Mouse (Mus musculus) heart, postnatal 4 days (tissue): ENCODE data around the gene Col26a1. TPM values are rescaled to one million over a fixed set of nuclear protein-coding genes. Genes with fewer than 3 reads are reported as not detected.
A peak's percentile ranks its signal among the peaks of the same experiment; 100 is the strongest.

Experiments used
- DNase-seq: peaks from one replicate; pipeline ENCODE4 v3.0.0; 2021
- total RNA-seq, 2 experiments: library from RNA; stranded (reverse); gene quantifications; 2 replicates each; pipeline ENCODE4 v1.2.3; 2021

Col26a1 gene
- total RNA-seq, 2 experiments from 2014 or later, result 10.7 to 11.4 TPM

GRCm38 (mm10) chr5:136881380-136882009, 1.5 kb downstream of the Col26a1 start:
- peak; percentile 90 for DNase-seq

- DNase-seq, result no peak
Measured at GRCm38 (mm10) chr5:136880101-136880500, 2.9 kb downstream of the Col26a1 start.

DNA sequence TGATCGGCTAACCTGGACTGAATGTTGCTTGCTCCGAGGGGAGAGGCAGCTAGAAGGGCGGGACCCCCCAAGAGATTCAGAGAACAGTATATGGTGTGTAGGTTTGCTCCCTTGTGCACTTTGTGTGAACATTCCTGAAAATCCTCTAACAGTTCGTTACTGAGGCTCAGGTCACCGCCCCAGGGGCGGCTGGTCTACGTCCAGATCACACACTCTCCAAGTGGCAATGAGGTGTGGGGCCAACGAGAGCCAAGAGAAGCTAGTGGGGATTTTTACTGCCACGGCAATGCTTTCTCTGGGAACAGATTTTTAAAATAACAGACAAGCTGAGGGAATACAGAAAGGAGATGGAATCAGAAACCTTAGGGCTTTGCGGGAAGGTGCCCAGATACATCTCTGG, 8.7 kb downstream of the Col26a1 start:
- DNase-seq, result no peak

GRCm38 (mm10) chr5:136872417-136872816, 10.6 kb downstream of the Col26a1 start:
- DNase-seq, result no peak

DNA sequence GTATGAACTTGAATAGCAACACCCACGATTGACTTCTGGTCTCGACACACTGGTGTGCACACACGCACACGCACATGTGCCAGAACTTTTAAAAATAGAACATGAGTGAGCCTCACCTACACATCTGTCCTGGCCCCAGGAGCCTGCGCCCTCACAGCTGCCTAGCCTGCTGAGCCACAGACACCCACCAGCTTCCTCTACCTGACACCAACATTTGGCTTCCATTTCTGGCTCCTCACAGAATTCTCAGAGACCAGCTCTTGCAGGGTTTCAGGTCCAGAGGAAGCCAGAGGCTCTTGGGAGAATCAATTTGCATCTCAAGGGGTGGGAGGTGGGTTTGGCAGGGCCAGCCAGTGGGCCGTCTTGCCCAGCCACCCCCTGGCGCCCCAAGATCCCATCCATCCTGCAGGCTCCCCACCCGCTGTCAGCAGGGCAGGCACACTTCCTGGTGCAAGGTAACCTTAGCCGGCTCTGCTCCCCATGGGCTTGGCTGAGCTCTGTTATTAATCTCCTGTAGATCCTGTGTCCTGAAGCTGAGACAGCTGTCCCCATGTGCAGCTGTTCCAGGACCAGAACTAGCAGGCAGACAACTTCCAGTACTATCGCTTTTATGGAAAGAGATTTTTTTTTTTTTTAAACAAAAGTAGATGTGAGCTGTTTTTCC, 13.4 kb downstream of the Col26a1 start:
- DNase-seq, result no peak

GRCm38 (mm10) chr5:136867706-136868105, 15.3 kb downstream of the Col26a1 start:
- no peak for DNase-seq

GRCm38 (mm10) chr5:136863961-136864674, 18.9 kb downstream of the Col26a1 start:
- peak; percentile 73 for DNase-seq

DNA sequence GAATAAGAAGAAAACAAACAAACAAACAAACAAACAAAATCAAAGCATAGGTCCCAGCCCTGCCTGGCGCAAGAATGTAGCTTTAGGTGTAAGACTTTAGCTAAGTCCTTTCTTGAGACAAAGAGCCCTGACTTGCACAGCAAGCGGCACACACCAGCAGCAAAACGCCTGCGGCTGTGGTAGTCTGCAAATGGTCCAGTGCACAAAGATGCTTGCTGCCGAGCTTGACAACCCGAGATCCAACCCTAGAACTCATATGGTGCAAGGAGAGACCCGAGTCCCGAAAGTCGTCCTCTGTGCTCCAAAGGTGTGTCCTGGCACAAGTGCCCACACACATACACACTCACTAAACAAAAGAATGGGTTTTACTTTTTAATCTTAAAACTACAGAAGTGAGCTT, 19.7 kb downstream of the Col26a1 start:
- DNase-seq, result no peak

DNA sequence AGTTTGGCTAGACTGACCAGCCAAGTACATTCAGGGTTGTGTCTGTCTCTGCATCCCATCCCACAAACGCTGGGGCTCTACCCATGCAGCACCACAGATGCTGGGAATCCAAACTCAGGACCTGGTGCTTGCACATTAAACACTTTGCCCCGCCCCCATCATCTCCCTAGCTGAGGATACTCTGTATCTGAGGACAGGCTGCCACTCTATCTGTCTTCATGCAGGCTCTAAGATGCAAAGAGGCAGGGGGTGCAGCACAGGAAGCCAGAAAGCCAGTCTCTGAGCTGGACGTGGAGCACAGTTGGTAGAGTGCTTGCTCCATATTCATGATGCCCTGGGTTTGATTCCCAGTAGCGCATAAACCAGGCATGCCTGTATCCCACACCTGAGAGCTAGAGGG, 20.2 kb downstream of the Col26a1 start:
- DNase-seq, result no peak

DNA sequence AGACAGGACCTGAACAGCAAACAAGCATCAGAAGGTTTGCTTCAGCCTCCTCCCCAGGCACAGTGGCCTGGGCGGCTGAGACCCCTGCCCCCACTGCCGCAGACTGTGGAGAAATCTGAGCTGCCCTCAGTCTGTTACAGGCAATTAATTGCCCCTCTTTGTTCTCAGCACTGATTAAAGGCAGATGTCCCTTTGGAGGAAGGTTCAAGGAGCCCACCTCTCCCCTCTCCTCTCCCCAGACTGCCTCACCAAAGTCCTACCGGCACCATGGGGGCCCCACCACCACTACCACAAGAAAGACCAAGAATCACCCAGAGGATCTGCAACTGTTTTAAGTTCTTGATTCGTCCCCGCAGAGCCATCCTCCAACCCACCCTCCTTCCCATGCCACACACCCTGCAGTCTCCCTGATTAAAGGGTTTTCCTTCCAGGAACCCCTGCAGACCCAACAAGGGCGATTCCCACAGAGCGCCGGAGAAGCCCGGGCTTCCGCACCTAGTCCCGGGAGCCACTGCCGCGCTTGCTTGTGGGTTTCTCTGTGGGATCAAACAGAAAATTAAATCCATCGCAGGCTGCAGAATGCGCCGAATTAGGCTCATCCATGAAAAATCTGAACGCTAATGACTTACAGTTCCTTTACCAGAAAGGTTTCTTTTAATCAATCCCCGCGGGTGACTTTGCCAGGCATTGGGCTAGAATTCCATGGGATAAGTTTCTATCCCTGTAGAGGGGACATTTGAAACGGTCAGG, 21.6 kb downstream of the Col26a1 start:
- DNase-seq, result no peak

GRCm38 (mm10) chr5:136850716-136851115, 32.3 kb downstream of the Col26a1 start:
- no peak for DNase-seq

DNA sequence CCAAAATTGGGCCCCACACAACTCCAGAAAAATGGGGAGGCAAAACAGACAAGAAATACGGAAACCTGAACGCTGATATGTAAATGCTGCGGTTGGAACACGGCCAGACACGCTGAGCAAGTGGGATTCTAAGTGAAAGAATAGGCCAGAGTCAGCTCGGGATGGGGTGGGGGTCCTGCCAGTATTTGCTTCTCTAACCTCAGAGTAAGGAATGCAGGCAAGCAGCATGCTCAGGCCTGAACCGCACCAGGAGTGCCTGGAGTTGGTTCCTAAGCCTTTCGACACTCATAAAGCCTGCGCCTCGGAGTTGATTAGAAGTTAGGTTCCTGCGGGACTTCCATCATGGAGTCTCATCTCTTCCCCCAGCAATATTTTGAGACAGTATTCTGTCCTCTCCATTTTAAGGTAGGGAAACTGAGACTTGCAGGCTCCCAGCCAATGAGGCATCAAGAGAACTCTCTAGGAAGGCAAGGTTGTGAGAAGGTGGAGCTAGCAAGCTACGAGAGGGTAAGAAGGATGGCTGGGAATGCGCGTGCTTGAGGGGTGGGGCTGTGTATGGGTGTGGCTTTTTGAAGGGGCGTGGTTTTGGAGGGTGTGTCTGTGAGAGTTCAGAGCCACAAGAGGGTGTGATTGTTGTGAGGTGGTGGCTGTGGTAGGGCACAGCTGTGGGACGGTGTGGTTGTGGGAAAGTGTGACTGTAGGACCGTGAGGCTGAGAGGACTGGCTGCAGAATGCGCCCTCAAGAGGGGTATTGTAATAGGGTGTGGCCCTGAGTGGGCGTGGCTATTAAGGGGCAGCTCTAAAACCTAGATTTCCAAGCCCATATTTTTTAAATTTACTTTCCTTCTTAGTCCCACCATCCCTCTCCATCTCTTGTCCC, 36.4 kb downstream of the Col26a1 start:
- DNase-seq, result no peak

DNA sequence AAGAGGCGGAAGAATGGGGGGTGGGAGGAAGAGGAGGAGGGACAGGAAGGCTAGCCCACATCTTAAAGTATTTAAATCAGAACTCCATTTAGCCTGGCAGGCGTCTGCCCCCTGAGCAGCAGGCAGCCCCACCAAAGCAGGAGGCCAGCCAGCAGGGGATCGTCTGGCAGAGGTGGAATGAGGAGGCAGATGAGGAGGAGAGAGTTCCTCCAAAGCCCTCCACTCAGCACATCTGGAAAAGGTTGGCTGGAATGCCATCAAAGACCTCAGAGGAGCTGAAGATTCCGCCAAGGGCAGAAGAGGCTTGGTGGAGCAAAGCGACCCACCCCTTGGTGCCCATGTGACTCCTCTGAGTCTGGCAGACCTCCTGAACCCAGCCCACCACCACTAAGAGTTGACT, 39.1 kb downstream of the Col26a1 start:
- DNase-seq, result no peak

DNA sequence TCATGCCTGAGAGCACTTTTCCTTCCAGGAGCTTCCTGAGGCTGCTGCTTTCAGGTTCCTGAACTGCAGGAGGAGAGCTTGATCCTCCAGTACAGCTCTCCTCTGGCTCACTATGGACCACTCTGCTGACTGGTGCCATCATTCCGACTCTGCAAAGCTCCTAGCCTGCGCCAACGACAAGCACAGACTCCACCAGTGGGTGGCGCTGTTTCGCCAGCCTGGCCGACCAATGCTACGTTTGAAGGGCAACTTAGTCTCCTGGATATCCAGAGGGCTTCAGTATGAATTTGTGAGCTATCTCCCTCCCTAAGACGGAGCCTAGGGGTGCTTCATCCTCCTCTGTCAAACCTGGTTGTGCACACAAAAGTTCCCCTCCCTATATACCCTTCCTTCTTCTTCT, 43.0 kb downstream of the Col26a1 start:
- peak; percentile 76 for DNase-seq

- DNase-seq, result no peak
Measured at GRCm38 (mm10) chr5:136833053-136833452, 50.0 kb downstream of the Col26a1 start.

- no peak for DNase-seq
Measured at GRCm38 (mm10) chr5:136830156-136830555, 52.9 kb downstream of the Col26a1 start.

DNA sequence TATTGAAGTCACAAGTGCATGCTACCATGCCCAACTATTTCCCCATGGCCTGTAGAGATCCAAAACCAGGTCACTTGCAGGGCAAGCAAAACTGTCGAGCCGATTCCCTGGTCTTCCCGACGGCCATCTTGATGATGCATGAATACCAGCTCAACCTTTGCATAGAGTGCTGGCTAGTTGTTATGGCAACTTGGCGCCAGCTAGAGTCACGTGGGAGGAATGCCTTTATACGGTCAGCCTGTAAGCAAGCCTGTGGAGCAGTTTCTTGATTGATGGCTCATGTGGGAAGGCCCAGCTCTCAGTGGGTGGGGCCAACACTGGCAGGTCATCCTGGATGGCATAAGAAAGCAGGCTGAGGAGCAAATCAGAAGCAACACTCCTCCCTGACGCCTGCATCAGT, 61.0 kb downstream of the Col26a1 start:
- no peak for DNase-seq

DNA sequence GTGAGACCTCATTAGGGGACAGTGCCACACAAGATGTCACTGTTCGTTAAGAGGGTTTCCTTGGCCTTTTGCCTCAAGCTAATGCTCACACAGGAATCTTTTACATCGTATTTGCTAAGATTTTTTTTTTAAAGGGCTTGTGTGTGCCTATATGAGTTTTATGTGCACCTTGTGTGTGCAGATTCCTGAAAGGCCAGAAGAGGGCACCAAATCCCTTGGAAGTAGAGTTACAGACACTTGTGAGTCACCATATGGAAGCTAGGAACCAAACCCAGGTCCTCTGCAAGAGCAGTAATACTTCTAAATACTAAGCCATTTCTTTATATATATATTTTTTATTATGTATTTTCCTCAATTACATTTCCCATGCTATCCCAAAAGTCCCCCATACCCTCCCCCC, 62.1 kb downstream of the Col26a1 start:
- DNase-seq, result no peak

GRCm38 (mm10) chr5:136819686-136820085, 63.3 kb downstream of the Col26a1 start:
- DNase-seq, result no peak

DNA sequence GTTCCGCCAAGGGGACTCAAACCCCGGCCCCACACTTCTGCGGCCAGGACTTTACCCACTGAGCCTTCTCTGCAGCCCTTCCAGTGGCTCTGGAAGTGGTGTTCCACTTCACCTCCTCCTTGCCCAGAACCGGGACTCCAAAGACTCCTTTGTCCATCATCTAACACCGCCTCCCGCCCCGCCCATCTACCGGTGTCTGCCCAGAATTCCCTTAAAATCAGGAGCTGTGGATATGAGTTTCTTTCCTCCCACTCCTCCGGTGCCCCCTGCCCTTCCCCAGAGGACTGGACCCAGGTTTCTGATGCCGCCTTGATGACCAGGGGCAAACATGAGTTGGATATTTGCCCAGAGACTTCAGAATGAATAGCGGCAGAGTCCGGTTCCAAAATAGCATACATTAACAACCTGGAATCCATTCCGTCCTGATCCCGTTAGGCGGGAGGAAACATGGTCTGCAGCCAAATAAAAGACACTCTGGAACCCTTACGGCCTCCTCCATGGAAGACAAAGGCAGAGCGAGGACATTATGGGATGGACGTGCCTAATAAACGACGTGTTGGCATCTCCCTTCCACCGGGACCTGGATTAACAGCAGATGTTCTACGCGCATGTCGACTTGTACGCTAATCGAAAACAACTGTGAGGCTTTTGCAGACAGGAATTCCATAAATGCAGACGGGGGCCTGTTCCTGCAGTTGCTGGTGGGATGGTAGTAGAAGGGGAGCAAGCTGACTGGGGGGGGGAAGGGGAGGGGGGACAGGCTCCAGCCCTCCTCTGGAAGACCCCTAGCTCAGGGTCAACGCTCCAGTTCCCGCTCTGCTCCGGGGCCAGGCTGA, 72.3 kb downstream of the Col26a1 start:
- DNase-seq, result peak; percentile 40
